Mouse (Mus musculus) cerebellum, adult 2 months (tissue): ENCODE results near the gene Olfr1350. TPM values are rescaled to one million over a fixed set of nuclear protein-coding genes. Genes with fewer than 3 reads are reported as not detected.
"Not testable (repeated sequence)": the region's sequence is repeated elsewhere in the genome, so short reads cannot be mapped to it uniquely, and the experiment has no call there.

Experiments used
- DNase-seq, 2 experiments: peaks; one replicate each; pipeline ENCODE4 v3.0.0; 2021
- H3K27ac ChIP-seq: fragments of 200-500 bp; 2 replicates; pipeline ENCODE4 v1.5.1; 2012; ENCODE audit warnings: low read length, control low read depth, inconsistent platforms; ENCODE audit not compliant: insufficient read depth
- H3K27me3 ChIP-seq: fragments of 200-500 bp; 2 replicates; pipeline ENCODE4 v1.6.1; 2012; ENCODE audit warnings: inconsistent platforms, mild to moderate bottlenecking, low read length, moderate library complexity; ENCODE audit not compliant: control insufficient read depth, insufficient read depth
- H3K4me1 ChIP-seq: fragments of 200-500 bp; 2 replicates; pipeline ENCODE4 v1.6.1; 2011; ENCODE audit warnings: low read length; ENCODE audit not compliant: control insufficient read depth, insufficient read depth
- H3K4me3 ChIP-seq: fragments of 200-500 bp; replicated peaks from 2 replicates; pipeline ENCODE3; 2011; ENCODE audit warnings: mild to moderate bottlenecking, low read depth, low read length, control low read depth; ENCODE audit not compliant: insufficient read depth
- CTCF ChIP-seq: fragments of 200-500 bp; IDR thresholded peaks from 2 replicates; pipeline ENCODE4 v1.5.1; 2011; ENCODE audit warnings: low read depth, mild to moderate bottlenecking, control low read depth, low read length, moderate library complexity, borderline replicate concordance; ENCODE audit not compliant: insufficient read depth
- POLR2A ChIP-seq: fragments of 200-500 bp; IDR thresholded peaks from 2 replicates; pipeline ENCODE4 v1.6.1; 2011; ENCODE audit warnings: low read length, control low read depth, borderline replicate concordance; ENCODE audit not compliant: insufficient read depth
- WGBS: fragments of 180-500 bp; shearing (Covaris S2); methylation state at CpG from one replicate; pipeline ENCODE4 v1.1.7; 2018; 5-methylcytosine and 5-hydroxymethylcytosine counted together
- polyA plus RNA-seq: library from polyadenylated mRNA; depleted of rRNA; stranded (reverse); fragments of >200 nt; gene quantifications from 2 replicates; pipeline ENCODE4 v1.2.3, GENCODE M21; 2012; rRNA removed

Gene Olfr1350
- polyA plus RNA-seq: not detected in 2 replicates

DNA sequence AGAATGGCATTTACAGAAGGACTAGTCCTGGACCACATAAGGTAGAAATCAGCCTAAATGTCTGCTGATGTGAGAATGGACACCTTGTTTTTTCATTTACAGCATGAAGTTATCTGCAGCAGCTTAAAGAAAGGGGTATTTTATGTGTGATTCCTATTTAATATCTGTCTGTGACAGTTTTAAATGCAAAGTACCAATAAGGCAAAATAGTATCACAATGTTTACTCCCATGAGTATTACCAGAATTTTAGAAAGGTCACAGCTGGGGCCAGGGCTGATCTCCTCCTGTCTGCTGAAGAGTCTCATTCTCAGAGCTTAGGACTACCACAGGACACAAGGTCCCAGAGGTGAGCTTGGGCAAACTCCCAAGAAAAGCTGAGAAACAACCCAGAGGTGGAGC is at the start of gene Olfr1350:
TSS of gene Olfr1350 (plus strand) at position 301 of the 400 bp plus-strand sequence.
- Histone ChIP-seq H3K27ac (no peak within 1 kb of the TSS), H3K4me3 (no peak within 1 kb of the TSS), H3K4me1 (no peaks in the 10 kb centered on the region), H3K27me3 (no peaks in the 10 kb centered on the region)
- DNase-seq: no peak
- TF ChIP-seq POLR2A: no peak
- no peak for TF ChIP-seq CTCF

DNA sequence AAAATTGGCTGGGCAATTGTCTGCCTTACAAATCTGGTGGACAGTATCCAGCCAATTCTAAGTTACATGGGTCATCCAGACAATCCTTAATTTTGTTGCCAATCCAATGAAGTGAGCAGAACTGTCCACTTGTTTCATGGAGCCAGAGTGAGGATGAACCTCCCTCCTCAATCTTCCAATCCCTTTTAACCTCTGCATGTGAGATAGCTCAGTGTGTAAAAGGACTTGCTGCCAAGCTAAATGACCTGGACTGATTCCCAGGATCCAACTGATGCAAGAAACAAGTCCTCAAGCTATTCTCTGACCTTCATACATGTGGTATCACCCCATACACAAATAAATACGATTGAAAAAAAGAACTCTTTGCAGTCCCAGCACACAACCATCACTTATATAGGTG is 43.0 kb upstream of the Olfr1350 start:
- Histone ChIP-seq H3K27me3 (no peaks in the 10 kb centered on the region), H3K4me3 (no peak overlapping the region), H3K27ac (no peak overlapping the region), H3K4me1 (no peaks in the 10 kb centered on the region)
- 33% methylated on average over 1 of the region's 1 CpGs for WGBS
- DNase-seq: no peak
- TF ChIP-seq CTCF: no peak
- TF ChIP-seq POLR2A: no peak

DNA sequence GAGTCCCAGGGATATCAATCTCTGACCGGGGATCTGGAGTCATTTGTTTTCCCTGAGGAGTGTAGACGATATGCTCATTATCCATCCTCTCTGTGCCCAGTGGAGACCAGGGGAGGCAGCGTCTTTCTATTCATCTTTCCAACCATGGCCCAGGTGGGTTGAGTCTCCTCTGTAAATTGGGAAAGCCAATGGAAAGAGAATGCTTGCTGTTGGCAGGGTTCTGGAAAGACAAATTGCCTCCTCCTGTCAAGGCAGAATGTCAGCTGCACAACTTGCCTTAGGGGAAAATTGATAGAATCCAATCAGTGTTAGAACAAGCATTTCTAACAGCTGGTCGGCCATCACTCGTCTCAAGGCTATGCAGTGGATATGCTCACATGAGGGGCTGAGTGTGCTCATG is 41.8 kb upstream of the Olfr1350 start, which contains the start of gene Olfr1349:
TSS of gene Olfr1349 (minus strand) at position 101 of the 400 bp plus-strand sequence.
- TF ChIP-seq POLR2A (no peak), CTCF (no peak)
- DNase-seq: no peak
- no peaks in the 10 kb centered on the region for H3K4me1 ChIP-seq
- no peaks in the 10 kb centered on the region for H3K27me3 ChIP-seq
- H3K27ac ChIP-seq: no peak within 1 kb of the TSS
- WGBS: 79% methylated on average over 5 of the region's 5 CpGs
- no peak within 1 kb of the TSS for H3K4me3 ChIP-seq

DNA sequence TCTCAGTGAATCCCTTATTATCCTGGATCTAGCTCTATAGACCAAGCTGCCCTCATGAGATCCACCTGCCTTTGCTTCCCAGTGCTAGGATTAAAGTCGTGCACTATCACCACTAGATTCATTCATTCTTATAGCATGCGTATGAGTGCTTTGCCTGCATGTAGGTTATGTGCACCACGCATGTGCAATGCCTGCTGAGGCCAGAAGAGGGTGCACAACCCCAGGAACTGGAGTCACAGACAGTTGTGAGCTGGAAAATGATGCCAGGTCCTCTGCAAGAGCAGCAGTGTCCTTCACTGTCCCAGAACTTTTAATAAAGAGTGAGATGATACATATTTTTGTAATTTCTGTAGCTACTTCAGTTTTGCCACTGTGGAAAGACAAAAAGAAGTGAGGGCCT is 39.6 kb upstream of the Olfr1350 start:
- no peak for TF ChIP-seq POLR2A
- H3K27ac ChIP-seq: no peak overlapping the region
- H3K4me1 ChIP-seq: no peaks in the 10 kb centered on the region
- H3K4me3 ChIP-seq: no peak overlapping the region
- DNase-seq: no peak
- 63% methylated on average over 3 of the region's 3 CpGs for WGBS
- H3K27me3 ChIP-seq: no peaks in the 10 kb centered on the region

DNA sequence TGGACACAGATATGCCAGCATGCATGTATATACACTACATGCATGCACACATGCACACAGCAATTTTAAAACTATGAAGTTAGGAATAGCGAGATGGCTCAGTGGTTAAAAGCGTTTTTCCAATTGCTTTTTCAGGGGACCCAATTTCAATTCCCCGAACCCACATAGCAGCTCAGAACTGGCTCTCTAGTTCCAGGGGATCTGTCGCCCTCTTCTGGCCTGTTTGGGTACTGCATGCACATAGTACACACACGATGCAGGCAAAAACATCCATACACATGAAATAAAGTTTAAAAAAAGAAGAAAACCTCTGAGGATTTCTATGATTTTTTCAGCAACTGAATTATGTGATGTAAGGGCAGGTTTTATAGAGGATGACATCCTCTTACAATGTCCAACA is 38.5 kb upstream of the Olfr1350 start:
- 59% methylated on average over 5 of the region's 5 CpGs for WGBS
- DNase-seq: no peak
- H3K27ac ChIP-seq: no peak overlapping the region
- TF ChIP-seq POLR2A (no peak), CTCF (no peak)
- no peaks in the 10 kb centered on the region for H3K4me1 ChIP-seq
- H3K27me3 ChIP-seq: no peaks in the 10 kb centered on the region
- no peak overlapping the region for H3K4me3 ChIP-seq

DNA sequence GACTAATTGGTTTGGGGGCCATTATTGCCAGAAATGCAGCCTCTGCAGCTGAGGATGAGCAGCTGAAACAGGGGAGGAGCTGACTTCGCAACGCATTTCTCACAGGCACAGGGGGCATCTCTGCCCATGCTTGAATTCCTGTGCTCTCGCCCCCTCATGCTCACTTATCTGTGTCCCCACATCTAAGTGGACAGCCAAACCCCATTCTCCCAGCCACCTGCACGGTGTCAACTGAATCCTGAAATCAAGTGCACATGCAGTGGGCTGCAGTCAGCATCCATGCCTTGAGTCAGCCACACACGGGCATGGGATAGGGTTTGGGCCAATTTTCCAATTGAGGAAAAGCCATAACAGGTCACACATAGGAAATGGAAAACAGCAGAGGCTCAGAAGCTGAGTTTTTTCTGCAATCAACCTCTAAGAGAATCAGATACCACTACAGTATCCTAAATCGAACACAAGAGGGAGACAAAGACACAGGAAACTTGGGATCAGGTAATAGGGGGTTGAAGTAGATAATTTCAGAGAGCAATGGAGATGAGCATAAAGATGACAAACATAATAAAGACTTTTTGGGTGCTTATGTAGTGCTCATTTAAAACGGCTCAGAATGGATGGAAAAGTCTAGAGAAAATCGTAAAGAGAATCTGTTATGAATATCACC is 21.6 kb downstream of the Olfr1350 start:
- peak in 1 of 2 experiments; percentile 4 for DNase-seq
- TF ChIP-seq CTCF (no peak), POLR2A (no peak)
- Histone ChIP-seq H3K27me3 (no peaks in the 10 kb centered on the region), H3K27ac (no peak overlapping the region), H3K4me1 (no peaks in the 10 kb centered on the region), H3K4me3 (no peak overlapping the region)
- 52% methylated on average over 8 of the region's 8 CpGs for WGBS

DNA sequence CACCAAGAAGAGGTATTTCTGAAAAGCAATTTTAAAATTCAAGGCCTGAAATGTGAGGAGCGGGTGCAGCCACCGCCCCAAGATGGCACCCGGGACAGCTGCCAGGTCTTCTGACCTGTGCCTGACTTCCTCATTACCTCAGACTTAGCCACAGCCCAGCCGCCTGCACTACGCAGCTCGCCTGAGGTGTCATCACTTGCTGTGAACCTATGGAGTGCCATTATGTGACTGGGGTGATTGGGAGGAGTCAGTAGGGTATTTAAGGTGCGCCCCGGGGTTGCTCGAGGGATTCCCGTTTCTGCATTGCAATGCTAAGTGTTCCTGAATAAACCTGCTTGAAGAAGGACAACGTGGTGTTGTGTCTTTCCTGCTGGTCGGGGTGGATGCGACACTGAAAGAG is 24.1 kb downstream of the Olfr1350 start:
- not testable (repeated sequence) for H3K4me1 ChIP-seq, H3K27me3 ChIP-seq, H3K4me3 ChIP-seq, DNase-seq, H3K27ac ChIP-seq
- 81% methylated on average over 13 of the region's 13 CpGs for WGBS

DNA sequence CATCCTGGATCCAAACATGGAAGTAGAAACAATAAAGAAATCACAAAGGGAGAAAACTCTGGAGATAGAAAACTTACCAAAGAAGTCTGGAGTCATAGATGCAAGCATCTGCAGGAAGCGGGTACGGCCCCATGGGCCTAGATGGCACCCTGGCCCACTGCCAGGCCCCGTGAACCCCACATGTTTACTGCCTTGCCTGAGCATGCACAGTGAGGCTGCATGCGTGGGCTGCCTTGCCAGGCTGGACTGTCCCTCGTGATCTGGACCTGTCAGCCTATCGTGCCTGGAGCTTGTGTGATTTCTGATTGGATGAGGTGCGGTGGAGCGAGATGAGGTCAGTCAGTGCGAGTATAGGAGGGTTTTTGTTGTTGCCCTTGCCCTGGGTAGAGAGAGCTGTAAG is 38.7 kb downstream of the Olfr1350 start:
- no peak for DNase-seq
- Histone ChIP-seq H3K4me3 (no peak overlapping the region), H3K27ac (no peak overlapping the region), H3K27me3 (no peaks in the 10 kb centered on the region), H3K4me1 (no peaks in the 10 kb centered on the region)
- TF ChIP-seq CTCF (no peak), POLR2A (no peak)
- 75% methylated on average over 9 of the region's 9 CpGs for WGBS

Other genes with a start within 250 kb of the Olfr1350 start
- gene Zfp583, start 233.6 kb upstream of the Olfr1350 start, polyA plus RNA-seq: 5.6 and 6.9 TPM in 2 replicates
- gene Gm3854, start 221.1 kb upstream of the Olfr1350 start, polyA plus RNA-seq: 3.0 and 3.2 TPM in 2 replicates
- 4.7 and 5.6 TPM in 2 replicates for gene Zfp78, start 201.6 kb upstream of the Olfr1350 start, polyA plus RNA-seq
- gene Zfp28, start 181.5 kb upstream of the Olfr1350 start, polyA plus RNA-seq: 8.7 and 9.4 TPM in 2 replicates
- gene Smim17, start 166.1 kb upstream of the Olfr1350 start, polyA plus RNA-seq: 16.1 and 19.1 TPM in 2 replicates
- 0.22 and 0.31 TPM in 2 replicates for gene Gm20715, start 154.6 kb upstream of the Olfr1350 start, polyA plus RNA-seq
- 2.3 and 2.7 TPM in 2 replicates for gene Olfr1344, start 126.2 kb upstream of the Olfr1350 start, polyA plus RNA-seq
- not detected in 2 replicates for gene Olfr1336, start 108.7 kb upstream of the Olfr1350 start, polyA plus RNA-seq
- gene Olfr1346, start 97.7 kb upstream of the Olfr1350 start, polyA plus RNA-seq: not detected in 2 replicates
- not detected in 2 replicates for gene Olfr5, start 77.9 kb upstream of the Olfr1350 start, polyA plus RNA-seq
- not detected in 2 replicates for gene Olfr1347, start 65.1 kb upstream of the Olfr1350 start, polyA plus RNA-seq
- gene Olfr1348, start 56.1 kb upstream of the Olfr1350 start, polyA plus RNA-seq: not detected in 2 replicates
- not detected in 2 replicates for gene Olfr1349, start 41.9 kb upstream of the Olfr1350 start, polyA plus RNA-seq
- gene Zim1, start 131.6 kb downstream of the Olfr1350 start, polyA plus RNA-seq: 4.4 and 5.6 TPM in 2 replicates
- gene Peg3, start 165.6 kb downstream of the Olfr1350 start, polyA plus RNA-seq: 195 TPM in 2 replicates
- gene Usp29, start 165.7 kb downstream of the Olfr1350 start, polyA plus RNA-seq: 17.1 and 17.8 TPM in 2 replicates